Mouse (Mus musculus) megakaryocyte, embryonic 14.5 days (primary cell): ENCODE measurements around the gene Csdc2.

Experiments
- FLI1 ChIP-seq: IDR thresholded peaks from 2 replicates; pipeline ENCODE4 v1.6.1; 2012; ENCODE audit warnings: low read length, inconsistent platforms, mixed read lengths
- GATA1 ChIP-seq: IDR thresholded peaks from 3 replicates; pipeline ENCODE4 v1.6.1; 2012; ENCODE audit warnings: mixed read lengths, low read length, inconsistent platforms, borderline replicate concordance

- no peak for TF ChIP-seq GATA1
- no peak for TF ChIP-seq FLI1
Observed at GRCm38 (mm10) chr15:81937098-81937972, 776 bp downstream of the Csdc2 start.
